Mouse (Mus musculus) right cerebral cortex, adult 2 months (tissue): ENCODE results near the gene Cry2.

Experiments
- DNase-seq, 2 experiments: peaks; one replicate each; pipeline ENCODE4 v3.0.0; 2021 to 2022; ENCODE audit warnings: low spot score in 2 of 2

Cry2 gene

DNA sequence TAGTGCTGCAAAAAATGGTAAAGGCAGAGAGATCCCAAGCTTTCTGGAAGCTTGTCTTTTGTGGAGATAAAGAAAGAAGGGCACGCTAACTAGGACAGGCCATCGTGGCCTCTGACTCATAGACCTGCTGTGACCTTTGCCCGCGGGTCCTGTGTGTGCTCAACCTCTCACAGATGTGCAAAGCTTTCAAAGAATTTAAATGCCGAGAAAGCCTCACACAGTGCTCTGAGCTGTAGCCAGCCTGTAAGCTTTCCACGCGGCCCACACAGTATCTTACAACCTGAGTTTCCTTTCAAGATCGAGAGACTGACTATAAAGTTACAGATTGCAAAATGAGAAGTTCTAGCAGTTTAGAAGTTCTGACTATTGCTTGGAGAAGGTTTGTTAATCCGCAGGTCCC is 12.0 kb upstream of the Cry2 start:
- DNase-seq, result no peak

DNA sequence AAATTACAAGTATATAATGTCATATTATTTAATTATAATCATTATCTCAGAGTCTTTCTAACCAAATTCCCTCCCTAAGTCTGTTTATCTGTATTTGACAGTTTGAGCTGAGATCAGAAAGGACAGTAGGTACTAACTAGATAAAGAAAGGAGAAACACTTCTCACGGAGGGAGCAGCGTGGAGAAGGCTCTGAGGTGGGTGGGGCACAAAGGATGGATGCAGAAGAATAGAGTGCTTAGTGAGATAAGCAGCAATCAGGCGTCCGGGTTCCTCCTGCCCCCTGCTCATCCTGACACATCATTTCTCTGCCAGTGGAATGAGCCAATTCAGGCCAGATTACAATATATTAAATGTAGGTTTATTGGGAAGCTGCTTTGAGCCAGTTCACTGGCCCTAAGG is 10.5 kb upstream of the Cry2 start:
- DNase-seq, result no peak

DNA sequence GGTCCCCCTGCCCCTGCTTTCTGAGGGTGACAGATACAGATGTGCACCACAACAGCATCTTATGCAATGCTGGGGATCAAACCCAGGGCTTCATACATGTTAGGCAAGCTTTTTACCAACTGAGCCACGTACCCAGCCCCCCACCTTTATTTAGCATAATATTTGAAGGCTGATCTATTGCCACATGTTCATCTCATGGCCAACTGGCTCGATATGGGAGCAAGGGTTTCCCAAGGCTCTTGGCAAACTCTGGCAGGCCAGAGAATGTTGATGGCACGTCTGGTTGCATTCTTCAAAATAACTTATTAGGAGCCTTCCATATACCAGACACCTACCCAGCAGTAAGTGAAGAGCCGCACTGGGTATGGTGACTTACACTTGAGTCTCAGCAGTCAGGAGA is 9.5 kb upstream of the Cry2 start:
- DNase-seq, result no peak

DNA sequence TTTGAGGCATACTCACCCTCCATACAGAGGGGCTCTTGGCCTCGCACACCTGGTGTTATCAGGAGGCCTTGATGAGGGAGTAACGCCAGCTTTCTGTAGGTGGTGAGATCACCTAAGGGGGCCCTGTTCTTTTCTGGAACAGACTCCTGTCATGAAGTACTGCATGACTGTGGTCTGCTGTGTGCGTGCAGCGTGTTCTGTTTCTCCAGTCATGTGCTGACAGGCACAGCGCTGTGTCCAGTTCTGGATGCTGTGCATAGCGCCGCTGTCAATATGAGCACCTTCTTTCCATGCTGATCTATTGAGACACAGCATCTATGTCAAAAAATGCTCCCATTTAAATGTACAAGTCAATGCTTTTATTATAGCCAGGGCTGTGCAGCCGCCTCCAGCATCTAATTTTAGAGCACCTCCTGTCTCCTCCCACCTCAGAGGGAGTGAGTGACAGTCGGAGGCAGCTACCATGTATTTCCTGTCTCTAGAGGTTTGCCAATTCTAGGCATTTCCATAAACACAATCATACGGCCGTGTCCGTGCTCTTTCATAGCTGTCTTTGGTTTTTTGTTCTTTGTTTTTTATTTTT is 8.7 kb upstream of the Cry2 start:
- peak; percentile 69 to 76 for DNase-seq

DNA sequence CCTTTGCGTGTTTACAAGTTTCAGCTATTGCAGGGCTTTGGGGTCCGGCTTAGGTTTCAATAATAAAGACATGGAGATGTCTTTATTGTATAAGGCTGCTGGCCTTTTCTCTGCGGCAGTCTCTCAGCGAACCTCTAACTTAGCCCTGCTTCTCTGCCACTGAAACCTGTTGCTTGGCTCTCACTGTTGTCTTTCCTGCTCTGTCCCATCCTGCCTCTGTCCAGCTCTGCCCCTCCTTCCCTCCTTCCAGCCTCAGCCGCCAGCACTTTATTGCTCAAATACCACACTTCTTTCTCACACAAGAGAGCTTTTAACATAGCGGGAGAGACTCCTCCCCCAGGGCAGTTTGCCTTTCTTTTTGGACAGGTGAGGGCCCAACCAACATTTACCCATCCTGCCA is 6.6 kb upstream of the Cry2 start:
- no peak for DNase-seq

DNA sequence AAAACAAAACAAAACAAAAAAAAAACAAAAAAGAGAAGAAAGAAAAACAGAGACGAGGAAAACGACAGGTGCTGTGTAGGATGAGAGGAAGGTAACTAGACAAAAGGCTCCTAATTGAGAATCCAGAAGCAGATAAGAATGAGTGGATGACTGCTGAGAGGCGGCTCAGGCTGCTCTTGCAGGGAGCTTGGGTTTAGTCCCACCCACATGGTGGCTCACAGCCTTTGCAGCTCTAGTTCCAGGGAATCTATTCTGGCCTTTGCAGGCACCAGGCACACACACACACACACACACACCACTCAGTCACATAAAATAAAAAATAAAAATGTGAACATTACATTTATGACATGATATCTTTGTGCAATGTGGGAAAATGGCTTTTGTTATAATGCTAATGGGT is 4.7 kb upstream of the Cry2 start:
- no peak for DNase-seq

DNA sequence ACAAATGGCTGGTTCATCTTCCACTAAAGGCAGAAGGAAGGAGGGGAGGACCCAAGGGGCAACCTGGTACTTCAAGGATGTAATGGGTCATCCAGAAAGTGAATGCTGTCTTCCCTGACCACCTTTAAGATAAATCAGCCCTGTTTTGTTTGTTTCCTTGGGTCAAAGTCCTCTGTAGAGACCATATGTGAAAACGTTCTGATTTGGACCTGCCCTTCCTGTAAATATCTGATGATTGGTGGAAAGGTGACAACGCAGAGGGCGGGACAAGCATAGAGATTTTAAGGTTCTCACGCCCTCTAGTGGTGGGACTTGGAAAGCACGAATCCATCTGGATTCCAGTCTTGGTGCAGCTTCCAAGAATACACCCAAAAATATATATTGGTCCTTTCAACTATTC is 4.0 kb upstream of the Cry2 start:
- DNase-seq, result peak; percentile 91

DNA sequence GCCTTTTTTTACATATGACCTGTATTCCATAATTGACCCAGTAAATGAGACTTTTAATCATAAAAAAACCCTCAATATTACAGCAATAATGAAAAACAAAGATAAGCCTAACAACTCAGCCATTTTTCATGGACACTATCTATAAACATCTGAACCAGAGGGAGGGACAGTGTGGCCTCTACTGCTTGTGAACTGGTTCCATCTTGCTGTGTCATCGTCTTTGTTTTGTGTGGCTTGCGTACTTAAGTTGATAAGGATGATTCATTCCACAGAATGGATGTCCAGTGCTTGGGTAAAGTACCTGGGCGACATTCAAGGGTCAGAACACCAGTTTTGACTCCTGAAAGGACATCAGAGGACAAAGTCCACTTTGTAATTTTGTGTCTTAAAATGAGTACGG is 3.5 kb upstream of the Cry2 start:
- DNase-seq, result no peak

DNA sequence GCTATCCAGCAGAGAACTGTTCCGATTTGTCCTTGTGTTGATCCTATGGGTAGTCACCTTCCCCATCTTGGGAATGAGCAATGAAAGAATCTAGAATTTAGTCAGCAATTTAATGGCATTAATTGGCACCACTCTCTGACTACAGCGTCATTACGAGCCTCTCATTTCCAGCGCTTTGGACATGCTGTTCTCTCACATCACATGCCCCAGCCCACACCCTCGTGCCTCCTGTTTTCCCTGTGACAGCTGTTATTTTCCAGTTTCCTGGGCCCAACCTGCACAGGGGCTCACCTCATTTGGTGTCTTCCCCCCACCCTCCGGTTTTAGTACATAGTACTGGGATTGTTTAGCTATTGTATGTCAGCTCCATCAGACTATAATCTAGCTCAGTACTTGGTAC is 1.2 kb upstream of the Cry2 start:
- DNase-seq, result no peak

- no peak for DNase-seq
Measured at GRCm38 (mm10) chr2:92434375-92434745, 517 bp upstream of the Cry2 start.

DNA sequence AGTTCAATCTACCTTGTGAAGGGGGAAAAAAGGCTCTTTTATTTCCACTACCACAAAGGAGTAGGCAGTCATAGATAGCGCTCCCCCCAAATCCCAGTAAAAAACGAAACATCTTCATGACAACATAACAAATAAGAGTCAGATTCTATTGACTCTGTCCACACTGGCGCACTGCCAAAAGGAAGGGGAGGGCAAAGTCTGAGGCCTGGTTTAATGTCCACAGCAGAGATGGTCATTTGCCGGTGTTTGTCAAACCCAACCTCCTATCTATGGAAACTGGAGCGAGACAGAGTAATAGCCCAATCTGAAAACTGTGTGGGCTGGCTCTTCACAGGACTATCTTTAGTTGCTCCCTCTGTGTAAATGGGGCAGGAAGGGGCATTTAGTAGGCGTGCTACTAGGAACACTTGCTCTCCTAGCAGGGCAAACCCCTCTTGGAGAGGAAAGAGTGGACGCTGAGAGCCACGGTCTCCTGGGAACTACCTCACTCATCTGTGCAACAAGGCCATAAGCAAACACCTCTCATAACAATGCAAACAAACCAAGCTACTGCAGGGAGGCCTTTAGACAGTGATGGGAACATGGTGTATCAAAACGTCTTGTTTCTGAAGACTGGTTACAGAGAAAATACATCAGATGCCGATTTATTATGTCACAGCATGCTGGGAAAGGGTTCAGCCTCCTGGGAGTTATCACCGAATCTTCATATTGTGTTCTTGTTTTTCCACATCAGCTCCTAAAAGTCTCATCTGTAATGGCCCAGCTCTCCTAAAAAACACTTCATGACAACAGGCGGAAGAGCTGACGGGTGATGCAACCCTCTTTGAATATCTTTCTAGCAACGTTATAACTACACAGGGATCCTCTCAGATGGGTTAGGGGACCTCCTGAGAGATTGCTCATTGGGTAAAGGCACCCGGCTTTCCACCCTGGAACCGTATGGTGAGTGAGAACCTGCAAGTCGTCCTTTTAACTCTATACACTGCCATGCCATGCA is 1.2 kb downstream of the Cry2 start:
- DNase-seq, result no peak

DNA sequence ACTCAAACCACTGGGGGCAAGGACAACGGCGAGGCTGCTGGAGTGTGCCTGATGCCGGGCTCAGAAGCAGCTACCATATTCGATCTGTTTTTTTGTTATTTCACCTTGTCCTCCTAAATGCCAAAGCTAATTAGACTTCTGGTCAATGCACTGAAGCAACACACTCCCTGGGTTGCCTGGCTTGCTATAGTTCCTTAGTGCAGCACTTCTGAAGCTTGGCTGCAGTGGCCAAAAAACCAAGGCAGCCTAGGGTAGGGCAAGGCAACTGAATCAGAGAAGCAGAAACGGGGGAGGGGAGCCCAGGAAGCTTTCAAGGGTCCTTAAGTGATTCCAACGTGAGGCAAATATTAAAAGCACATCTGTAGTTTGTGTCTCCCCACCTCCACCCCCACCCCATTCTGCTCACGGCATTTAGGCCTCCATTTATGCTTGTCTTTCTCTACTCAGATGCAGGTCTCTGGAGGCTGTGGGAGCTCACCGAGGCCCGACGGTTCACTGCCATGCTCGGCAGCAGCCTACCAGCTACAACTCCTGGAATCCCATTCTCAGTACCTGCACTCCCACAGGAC is 2.1 kb downstream of the Cry2 start:
- no peak for DNase-seq

- peak; percentile 62 to 76 for DNase-seq
Measured at GRCm38 (mm10) chr2:92430723-92431541, 2.9 kb downstream of the Cry2 start.

DNA sequence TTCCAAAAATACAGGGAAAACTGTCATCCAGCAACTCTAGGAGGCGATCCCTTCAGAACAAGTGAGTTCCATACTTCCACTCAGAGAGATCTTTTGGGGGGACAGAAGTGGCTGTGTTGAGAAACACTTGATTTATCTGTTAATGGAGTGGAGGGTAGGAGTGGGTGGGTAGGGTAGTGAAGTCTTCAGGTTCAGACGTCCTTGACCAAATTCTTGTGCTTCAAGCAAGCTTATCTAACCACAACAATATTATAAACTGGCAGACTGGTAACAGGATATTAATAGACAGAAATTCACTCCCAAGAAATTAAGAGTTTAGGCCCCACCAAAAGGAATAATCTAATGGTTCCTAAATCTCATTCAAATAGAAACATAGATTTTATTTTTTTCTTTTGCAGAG is 3.8 kb downstream of the Cry2 start:
- DNase-seq, result no peak

- DNase-seq, result peak; percentile 84 to 89
Measured at GRCm38 (mm10) chr2:92427882-92428281, 6.0 kb downstream of the Cry2 start.

DNA sequence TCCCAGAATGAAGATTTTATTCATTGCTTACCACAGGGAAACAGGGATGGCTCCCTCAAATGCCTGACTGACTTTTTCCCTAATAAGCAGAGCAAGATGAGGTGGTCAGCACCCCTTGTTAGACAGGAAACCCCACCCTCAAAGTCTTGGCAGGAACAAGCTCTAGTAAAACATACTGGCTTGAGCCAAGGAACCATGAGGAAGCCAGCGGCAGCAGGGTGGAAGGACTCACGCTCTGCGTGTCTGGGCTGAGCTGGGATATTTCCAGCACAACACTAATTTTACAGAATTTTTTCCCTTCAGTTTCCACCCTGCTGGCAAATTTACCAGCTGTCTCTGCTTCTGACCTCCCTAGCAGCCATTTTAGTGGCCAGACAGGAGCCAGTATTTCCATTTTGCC is 7.4 kb downstream of the Cry2 start:
- DNase-seq, result no peak

DNA sequence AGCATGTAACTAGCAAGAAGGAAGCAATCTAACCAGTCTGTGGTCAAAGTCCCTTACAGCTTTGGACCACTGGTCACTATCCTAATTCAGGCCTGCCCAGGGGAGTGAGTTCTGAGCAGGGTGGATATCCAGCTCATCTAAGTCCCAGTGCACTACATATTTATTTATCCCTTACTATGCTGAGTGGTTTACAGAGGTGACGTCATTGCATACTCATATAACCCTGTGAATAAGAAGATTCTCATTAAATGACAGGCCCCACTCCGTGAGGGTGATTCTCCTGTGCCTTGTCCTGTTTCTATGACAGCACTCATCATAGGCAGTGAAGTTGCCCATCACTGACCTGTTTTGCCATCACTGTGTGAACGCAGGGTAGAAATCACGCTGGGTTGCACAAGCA is 8.5 kb downstream of the Cry2 start:
- DNase-seq, result peak in 1 of 2 experiments; percentile 18

GRCm38 (mm10) chr2:92424462-92425308 is 9.2 kb downstream of the Cry2 start:
- DNase-seq, result peak in 1 of 2 experiments; percentile 57

DNA sequence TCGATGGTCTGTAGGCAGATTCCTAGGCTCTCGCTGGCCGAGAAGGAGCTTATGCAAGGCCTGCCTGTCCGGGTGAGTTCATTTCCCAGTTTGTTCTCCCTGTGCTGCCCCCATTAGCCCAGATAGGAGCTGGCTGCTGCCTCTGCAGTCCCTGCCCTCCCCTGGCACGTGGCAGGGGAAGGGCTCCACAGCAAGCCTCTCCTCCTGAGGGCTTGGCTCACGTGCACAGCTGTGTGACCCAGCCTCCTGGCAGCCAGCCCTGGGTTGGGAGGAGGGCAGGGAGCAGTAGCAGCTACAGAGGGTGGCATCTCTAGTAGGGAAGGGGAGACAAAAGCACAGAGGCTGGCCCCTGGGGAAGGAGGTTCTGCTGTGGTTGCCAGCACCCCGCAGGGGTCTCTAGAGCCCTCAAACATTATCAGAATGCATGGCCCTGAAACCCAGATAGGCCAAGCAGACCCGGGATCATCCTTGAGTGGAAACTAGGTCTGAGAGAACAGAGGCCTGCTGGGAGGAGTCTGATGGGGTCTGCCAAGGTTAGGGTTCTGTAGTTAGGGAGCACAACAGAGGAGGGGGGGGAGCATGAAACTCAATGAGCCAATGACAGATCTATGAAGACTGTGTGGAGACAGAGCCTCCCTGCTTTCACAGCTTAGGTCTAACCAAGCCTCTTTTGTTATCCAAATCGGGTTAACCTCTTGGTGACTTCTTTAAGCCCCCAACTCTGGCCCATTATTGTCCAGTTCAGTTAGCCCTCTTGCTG is 10.0 kb downstream of the Cry2 start:
- peak; percentile 74 to 78 for DNase-seq

DNA sequence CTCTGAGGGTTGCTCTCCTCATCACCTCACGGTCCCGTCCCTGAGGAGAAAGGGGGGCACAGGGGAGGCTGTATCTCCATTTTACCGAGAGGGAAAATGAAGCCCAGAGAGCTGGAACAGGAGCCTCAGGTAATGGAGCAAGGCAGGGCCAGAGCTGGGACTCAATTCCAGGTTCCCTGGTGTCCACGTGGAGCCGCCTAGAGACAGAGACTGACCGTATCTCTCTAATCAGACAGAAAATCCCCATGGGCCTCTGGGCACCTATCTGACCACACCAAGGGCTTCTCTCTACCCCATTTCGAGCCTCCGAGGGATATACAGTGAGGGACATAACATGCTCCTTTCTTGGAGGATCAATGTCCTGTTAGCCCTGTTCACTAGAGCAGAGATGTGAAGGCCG is 10.7 kb downstream of the Cry2 start:
- no peak for DNase-seq
